Mouse (Mus musculus): ENCODE data around the gene Capn11.
A peak's percentile ranks its signal among the peaks of the same experiment; 100 is the strongest.

Gene Capn11

GRCm38 (mm10) chr17:45659225-45659624 lies at the start of gene Capn11:
Gene Capn11, minus strand, starts transcription at chr17:45659325.
- no peak for DNase-seq (ENCODE audit: low read depth, low spot score)

GRCm38 (mm10) chr17:45708179-45708578 lies 49.1 kb upstream of the Capn11 start:
- DNase-seq (ENCODE audit: low read depth, low spot score): no peak

GRCm38 (mm10) chr17:45707376-45707775 lies 48.3 kb upstream of the Capn11 start:
- no peak for DNase-seq (ENCODE audit: low read depth, low spot score)

- DNase-seq (ENCODE audit: low read depth, low spot score): no peak
These were observed 47.7 kb upstream of the Capn11 start for GRCm38 (mm10) chr17:45706796-45707195.

- DNase-seq (ENCODE audit: low read depth, low spot score): no peak
These were observed 44.1 kb upstream of the Capn11 start for GRCm38 (mm10) chr17:45703187-45703586.

- no peak for DNase-seq (ENCODE audit: low read depth, low spot score)
These were observed 43.1 kb upstream of the Capn11 start for GRCm38 (mm10) chr17:45702254-45702653.

GRCm38 (mm10) chr17:45701236-45701591 lies 42.1 kb upstream of the Capn11 start:
- DNase-seq (ENCODE audit: low read depth, low spot score): no peak

GRCm38 (mm10) chr17:45700496-45701235 lies 41.5 kb upstream of the Capn11 start:
- DNase-seq (ENCODE audit: low read depth, low spot score): no peak

- no peak for DNase-seq (ENCODE audit: low read depth, low spot score)
These were observed 40.1 kb upstream of the Capn11 start for GRCm38 (mm10) chr17:45699039-45699740.

- DNase-seq (ENCODE audit: low read depth, low spot score): no peak
These were observed 39.2 kb upstream of the Capn11 start for GRCm38 (mm10) chr17:45698368-45698767.

GRCm38 (mm10) chr17:45696981-45697380 lies 37.9 kb upstream of the Capn11 start:
- no peak for DNase-seq (ENCODE audit: low read depth, low spot score)

- no peak for DNase-seq (ENCODE audit: low read depth, low spot score)
These were observed 36.3 kb upstream of the Capn11 start for GRCm38 (mm10) chr17:45695227-45696120.

- DNase-seq (ENCODE audit: low read depth, low spot score): no peak
These were observed 34.9 kb upstream of the Capn11 start for GRCm38 (mm10) chr17:45693812-45694565.

GRCm38 (mm10) chr17:45692159-45692558 lies 33.0 kb upstream of the Capn11 start:
- DNase-seq (ENCODE audit: low read depth, low spot score): no peak

- DNase-seq (ENCODE audit: low read depth, low spot score): no peak
These were observed 30.9 kb upstream of the Capn11 start for GRCm38 (mm10) chr17:45690044-45690443.

- DNase-seq (ENCODE audit: low read depth, low spot score): no peak
These were observed 30.0 kb upstream of the Capn11 start for GRCm38 (mm10) chr17:45689120-45689519.

GRCm38 (mm10) chr17:45686716-45687115 lies 27.6 kb upstream of the Capn11 start, which contains the start of gene Tmem63b:
Gene Tmem63b, minus strand, starts transcription at chr17:45686905.
- no peak for DNase-seq (ENCODE audit: low read depth, low spot score)

GRCm38 (mm10) chr17:45686093-45686619 lies 27.0 kb upstream of the Capn11 start, which contains the start of gene Mrpl14:
Gene Mrpl14, plus strand, starts transcription at chr17:45686322.
- DNase-seq (ENCODE audit: low read depth, low spot score): peak; percentile 86

- DNase-seq (ENCODE audit: low read depth, low spot score): no peak
These were observed 26.3 kb upstream of the Capn11 start for GRCm38 (mm10) chr17:45685171-45686092.

- DNase-seq (ENCODE audit: low read depth, low spot score): no peak
These were observed 25.6 kb upstream of the Capn11 start for GRCm38 (mm10) chr17:45684667-45685131.
